8 mouse cellular contexts compared by ENCODE assay signal in genomic region chr4:127169346-127170221, GRCm38 (mm10). TPM values are rescaled to one million over a fixed set of nuclear protein-coding genes. Genes with fewer than 3 reads are reported as not detected.
DNase-seq lines count a peak whose midpoint lies in the region; ATAC-seq and TF ChIP-seq lines count a peak whose summit lies in the region.

No protein-coding gene starts in this region.

- peak overlapping the region; percentile 81 for H3K9ac ChIP-seq in forebrain, embryonic 16.5 days (replicated peaks; ENCODE audit: low read depth, low read length)
- H3K9ac ChIP-seq in kidney, embryonic 16.5 days (replicated peaks; ENCODE audit: low read length): peak overlapping the region; percentile 66
- H3K9ac ChIP-seq in midbrain, embryonic 13.5 days (replicated peaks): peak overlapping the region; percentile 91

- H3K27ac ChIP-seq in forebrain, embryonic 16.5 days (ENCODE audit: low read length): peak overlapping the region; percentile 33; the same call in 1 of the 2 replicates
- no peak overlapping the region for H3K27ac ChIP-seq in kidney, embryonic 16.5 days (ENCODE audit: low read length)
- H3K27ac ChIP-seq in midbrain, embryonic 13.5 days: peak overlapping the region; percentile 81

- peak; percentile 4 for DNase-seq in kidney, adult 9 months
- DNase-seq in kidney, adult 18-20 months: no peak
- DNase-seq in cerebellum, adult 18-20 months: peak; percentile 54 to 71
- DNase-seq in spleen, adult 12 weeks (ENCODE audit: low spot score): no peak

- TF ChIP-seq CTCF in E14TG2a.4 (conservative IDR thresholded peaks at IDR 0.05; ENCODE audit: low read length): no peak

- H3K36me3 ChIP-seq in E14TG2a.4 (ENCODE audit: insufficient read depth, low read length): no peaks in the 10 kb centered on the region
- no peaks in the 10 kb centered on the region for H3K36me3 ChIP-seq in forebrain, embryonic 16.5 days (ENCODE audit: control insufficient read depth, insufficient read depth)
- no peaks in the 10 kb centered on the region for H3K36me3 ChIP-seq in kidney, embryonic 16.5 days (ENCODE audit: insufficient read depth, low read length)
- H3K36me3 ChIP-seq in midbrain, embryonic 13.5 days: no peaks in the 10 kb centered on the region

- peaks cover 56% of the 10 kb centered on the region for H3K4me1 ChIP-seq in E14TG2a.4 (replicated peaks; ENCODE audit: low read depth, low read length)
- H3K4me1 ChIP-seq in forebrain, embryonic 16.5 days (replicated peaks; ENCODE audit: control insufficient read depth, insufficient read depth, low read length): peaks cover 41% of the 10 kb centered on the region
- H3K4me1 ChIP-seq in kidney, embryonic 16.5 days (ENCODE audit: insufficient read depth, low read length): peaks cover 14% of the 10 kb centered on the region
- peaks cover 52% of the 10 kb centered on the region for H3K4me1 ChIP-seq in midbrain, embryonic 13.5 days (replicated peaks)

- ATAC-seq in forebrain, embryonic 16.5 days: peak; percentile 34
- ATAC-seq in kidney, embryonic 16.5 days (ENCODE audit: low FRiP score, low TSS enrichment): peak; percentile 50
- ATAC-seq in midbrain, embryonic 13.5 days: peak; percentile 60

- no peaks in the 10 kb centered on the region for H3K9me3 ChIP-seq in E14TG2a.4 (ENCODE audit: low read length)
- H3K9me3 ChIP-seq in forebrain, embryonic 16.5 days (ENCODE audit: control insufficient read depth, low read length): no peaks in the 10 kb centered on the region
- no peaks in the 10 kb centered on the region for H3K9me3 ChIP-seq in kidney, embryonic 16.5 days (ENCODE audit: low read length)
- no peaks in the 10 kb centered on the region for H3K9me3 ChIP-seq in midbrain, embryonic 13.5 days

- H3K4me2 ChIP-seq in forebrain, embryonic 16.5 days (ENCODE audit: low read length): peak overlapping the region; percentile 95
- peak overlapping the region; percentile 100 for H3K4me2 ChIP-seq in kidney, embryonic 16.5 days (replicated peaks; ENCODE audit: low read depth, low read length)
- H3K4me2 ChIP-seq in midbrain, embryonic 13.5 days (replicated peaks): peak overlapping the region; percentile 96

- peak overlapping the region; percentile 90 for H3K4me3 ChIP-seq in E14TG2a.4 (replicated peaks; ENCODE audit: low read length)
- H3K4me3 ChIP-seq in forebrain, embryonic 16.5 days (replicated peaks; ENCODE audit: low read length): peak overlapping the region; percentile 78
- H3K4me3 ChIP-seq in kidney, embryonic 16.5 days (ENCODE audit: low read length): peak overlapping the region; percentile 74
- peak overlapping the region; percentile 71 for H3K4me3 ChIP-seq in midbrain, embryonic 13.5 days (replicated peaks)

- H3K27me3 ChIP-seq in E14TG2a.4 (ENCODE audit: insufficient read depth, low read length): peaks cover 26% of the 10 kb centered on the region
- H3K27me3 ChIP-seq in forebrain, embryonic 16.5 days (replicated peaks; ENCODE audit: control insufficient read depth, insufficient read depth, low read length): no peaks in the 10 kb centered on the region; the same call in 1 of the 2 replicates
- peaks cover 44% of the 10 kb centered on the region for H3K27me3 ChIP-seq in kidney, embryonic 16.5 days (ENCODE audit: insufficient read depth, low read length)
- peaks cover 26% of the 10 kb centered on the region for H3K27me3 ChIP-seq in midbrain, embryonic 13.5 days

- 2% methylated on average over 46 of the region's 51 CpGs for WGBS in forebrain, embryonic 16.5 days
- WGBS in kidney, embryonic 16.5 days: 3% methylated on average over 35 of the region's 51 CpGs
- 3% methylated on average over 42 of the region's 51 CpGs for WGBS in midbrain, embryonic 13.5 days

RNA-seq across cellular contexts. Expression of gene Dlgap3, which starts 0.6 kb away (rescaled TPM):
- 7.7 and 8.3 TPM in 2 replicates for polyA plus RNA-seq in forebrain, embryonic 16.5 days (2015; fragmentation: Nextera tagmentation; extraction: Ambion mirVana)
- polyA plus RNA-seq in kidney, embryonic 16.5 days (2015; fragmentation: Nextera tagmentation; extraction: Ambion mirVana): 0.40 and 0.41 TPM in 2 replicates
- 7.2 and 10.1 TPM in 2 replicates for polyA plus RNA-seq in midbrain, embryonic 13.5 days (2015; fragmentation: Nextera tagmentation; extraction: Ambion mirVana)

RNA-seq across cellular contexts. Expression of gene Tmem35b, which starts 46.1 kb away (rescaled TPM):
- 12.6 and 14.6 TPM in 2 replicates for polyA plus RNA-seq in forebrain, embryonic 16.5 days (2015; fragmentation: Nextera tagmentation; extraction: Ambion mirVana)
- 26.5 and 28.7 TPM in 2 replicates for polyA plus RNA-seq in kidney, embryonic 16.5 days (2015; fragmentation: Nextera tagmentation; extraction: Ambion mirVana)
- 20.3 and 21.4 TPM in 2 replicates for polyA plus RNA-seq in midbrain, embryonic 13.5 days (2015; fragmentation: Nextera tagmentation; extraction: Ambion mirVana)

Comparison
In these comparisons a context has a peak if more than half of its experiments do, and no peak if none do; other contexts are left out.
1. DNase-seq: peak in kidney, adult 9 months (single experiment) and cerebellum, adult 18-20 months (2 of 2); none in kidney, adult 18-20 months (single experiment) and spleen, adult 12 weeks (single experiment).
2. Peak in every context shown above with its lines, with median percentiles within 50 percentile points of each other: H3K4me3 ChIP-seq, ATAC-seq, H3K4me2 ChIP-seq and H3K9ac ChIP-seq.